Mouse (Mus musculus): ENCODE measurements around the gene Map1s. TPM values are rescaled to one million over a fixed set of nuclear protein-coding genes. Genes with fewer than 3 reads are reported as not detected.

Gene Map1s
- polyA plus RNA-seq, 1 experiment from 2014 or later = 26.0 TPM

DNA sequence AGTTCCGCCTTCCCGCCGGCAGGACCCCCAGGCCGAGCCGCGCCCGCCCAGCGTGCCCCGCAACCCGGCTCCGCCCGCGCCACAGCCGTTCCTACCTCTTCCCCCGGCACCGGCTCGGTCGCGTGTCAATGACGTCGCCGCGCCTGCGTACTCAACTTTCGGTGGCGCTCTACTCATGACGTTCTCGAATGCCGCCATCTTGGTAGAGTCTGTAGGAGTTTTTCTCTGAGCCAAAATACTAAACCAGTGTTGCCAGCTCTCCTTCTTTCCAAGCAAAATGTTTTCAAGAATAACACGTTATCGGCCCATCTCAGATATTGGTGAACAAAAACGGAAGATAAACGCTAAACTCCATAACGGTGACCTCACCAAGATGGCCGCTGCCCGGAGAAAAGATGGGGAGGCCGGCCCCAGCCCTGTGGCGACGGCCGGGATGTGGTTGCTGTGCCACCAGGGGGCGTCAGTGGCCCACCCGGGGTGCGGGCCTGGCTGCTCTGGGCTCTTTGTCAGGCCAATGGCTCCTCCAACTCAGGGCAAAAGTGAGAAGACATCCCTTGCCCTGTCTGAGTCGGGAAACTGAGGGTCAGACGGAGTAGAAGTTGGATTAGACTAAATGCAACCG lies 32.3 kb upstream of the Map1s start, which contains the start of gene Ccdc124:
Gene Ccdc124 (minus strand): TSS at position 572 of the 622 bp plus-strand sequence.
- H3K4me3 ChIP-seq (ENCODE audit: low read depth, low read length) = peak within 1 kb of the TSS; percentile 79
- peak within 1 kb of the TSS; percentile 89 for H3K4me2 ChIP-seq
- no peaks in the 10 kb centered on the region for H3K9me3 ChIP-seq (replicated peaks; ENCODE audit: control insufficient read depth, low read length)
- ATAC-seq (replicated peaks; ENCODE audit: insufficient number of reproducible peaks, low FRiP score, low TSS enrichment) = peak; percentile 80
- no peaks in the 10 kb centered on the region for H3K27me3 ChIP-seq (ENCODE audit: control insufficient read depth, insufficient read depth, low read length)
- 1% methylated on average over 43 of the region's 46 CpGs for WGBS (ENCODE audit: insufficient replicate concordance)
- no peaks in the 10 kb centered on the region for H3K36me3 ChIP-seq (ENCODE audit: control insufficient read depth, insufficient read depth, low read length)
- peak within 1 kb of the TSS; percentile 73 for H3K27ac ChIP-seq (ENCODE audit: low read depth, low read length)
- H3K9ac ChIP-seq (ENCODE audit: low read depth, low read length) = peak within 1 kb of the TSS; percentile 83
- peaks cover 12% of the 10 kb centered on the region for H3K4me1 ChIP-seq (ENCODE audit: control insufficient read depth, insufficient read depth, low read length)

DNA sequence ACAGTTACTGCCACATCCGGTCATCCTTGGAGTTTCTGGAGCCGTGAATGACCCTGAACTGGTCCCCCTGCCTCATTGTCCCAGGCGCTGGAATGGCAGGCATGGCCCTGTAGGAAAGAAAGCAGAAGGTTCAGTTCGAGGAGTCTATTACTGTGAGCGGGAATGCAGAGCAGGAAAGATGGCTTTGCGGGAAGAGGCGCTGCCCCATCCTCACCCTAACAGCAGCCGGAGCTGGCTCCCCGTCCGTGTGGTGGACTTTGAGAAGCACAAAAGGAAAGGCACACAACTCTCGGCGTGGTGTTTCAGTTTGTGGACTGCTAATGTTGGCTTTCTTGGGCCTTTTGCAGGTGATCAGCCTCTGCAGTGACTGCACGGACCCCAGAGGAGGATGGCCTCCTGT lies 31.3 kb upstream of the Map1s start:
- no peak overlapping the region for H3K27ac ChIP-seq (ENCODE audit: low read depth, low read length)
- H3K9ac ChIP-seq (ENCODE audit: low read depth, low read length) = no peak overlapping the region
- ATAC-seq (replicated peaks; ENCODE audit: insufficient number of reproducible peaks, low FRiP score, low TSS enrichment) = no peak
- no peak overlapping the region for H3K4me3 ChIP-seq (ENCODE audit: low read depth, low read length)
- no peaks in the 10 kb centered on the region for H3K36me3 ChIP-seq (ENCODE audit: control insufficient read depth, insufficient read depth, low read length)
- no peak overlapping the region for H3K4me2 ChIP-seq
- no peaks in the 10 kb centered on the region for H3K9me3 ChIP-seq (replicated peaks; ENCODE audit: control insufficient read depth, low read length)
- H3K27me3 ChIP-seq (ENCODE audit: control insufficient read depth, insufficient read depth, low read length) = no peaks in the 10 kb centered on the region
- WGBS (ENCODE audit: insufficient replicate concordance) = 86% methylated on average over 13 of the region's 13 CpGs
- peaks cover 3% of the 10 kb centered on the region; the same call in 1 of the 2 replicates for H3K4me1 ChIP-seq (ENCODE audit: control insufficient read depth, insufficient read depth, low read length)

DNA sequence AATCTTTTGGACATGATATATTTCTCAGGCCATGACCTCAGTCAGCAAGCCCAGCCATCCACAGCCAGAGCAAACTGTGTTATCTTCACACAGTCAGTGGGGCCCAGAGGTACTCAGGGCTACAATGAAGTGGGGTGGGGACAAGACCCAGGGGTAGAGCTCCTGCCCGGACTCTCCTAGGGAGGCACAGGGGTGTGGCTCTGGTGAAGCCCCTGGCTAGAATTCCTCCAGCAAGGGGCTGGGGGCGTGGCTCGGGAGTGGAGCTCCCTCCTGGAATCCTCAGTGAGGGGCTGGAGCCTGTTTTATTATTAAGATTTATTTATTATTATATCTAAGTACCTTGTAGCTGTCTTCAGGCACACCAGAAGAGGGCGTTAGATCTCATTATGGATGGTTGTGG lies 29.4 kb upstream of the Map1s start:
- no peaks in the 10 kb centered on the region for H3K27me3 ChIP-seq (ENCODE audit: control insufficient read depth, insufficient read depth, low read length)
- 52% methylated on average over 4 of the region's 4 CpGs for WGBS (ENCODE audit: insufficient replicate concordance)

DNA sequence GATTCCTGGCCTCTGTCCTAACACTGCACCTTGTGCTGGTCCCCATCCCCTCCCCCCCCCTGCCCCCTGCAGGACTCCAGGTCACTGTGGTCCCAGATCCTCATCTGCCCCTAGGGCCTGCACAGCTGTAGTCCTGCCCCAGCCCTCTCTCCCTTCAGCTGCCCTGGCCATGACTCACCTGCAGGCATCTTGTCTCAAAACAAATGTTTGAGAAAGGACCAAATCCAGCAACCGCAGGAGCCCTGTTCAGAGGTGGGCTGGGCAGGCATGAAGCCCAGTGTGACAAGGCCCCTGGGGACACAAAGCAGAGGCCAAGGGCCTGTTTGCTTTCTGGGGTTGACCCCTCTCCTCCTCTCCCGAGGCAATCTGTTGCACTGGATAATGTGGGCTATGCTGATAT lies 27.6 kb upstream of the Map1s start:
- Histone ChIP-seq H3K4me2 (no peak overlapping the region), H3K4me1 (ENCODE audit: control insufficient read depth, insufficient read depth, low read length) (peaks cover 6% of the 10 kb centered on the region; the same call in 1 of the 2 replicates), H3K36me3 (ENCODE audit: control insufficient read depth, insufficient read depth, low read length) (no peaks in the 10 kb centered on the region), H3K27me3 (ENCODE audit: control insufficient read depth, insufficient read depth, low read length) (no peaks in the 10 kb centered on the region), H3K9me3 (replicated peaks; ENCODE audit: control insufficient read depth, low read length) (no peaks in the 10 kb centered on the region), H3K27ac (ENCODE audit: low read depth, low read length) (no peak overlapping the region), H3K9ac (ENCODE audit: low read depth, low read length) (no peak overlapping the region), H3K4me3 (ENCODE audit: low read depth, low read length) (no peak overlapping the region)
- WGBS (ENCODE audit: insufficient replicate concordance) = 43% methylated on average over 2 of the region's 2 CpGs
- ATAC-seq (replicated peaks; ENCODE audit: insufficient number of reproducible peaks, low FRiP score, low TSS enrichment) = no peak

More for the DNA sequence above, 29.4 kb upstream of the Map1s start:
- ATAC-seq (replicated peaks; ENCODE audit: insufficient number of reproducible peaks, low FRiP score, low TSS enrichment) = no peak
- no peak overlapping the region for H3K27ac ChIP-seq (ENCODE audit: low read depth, low read length)
- no peak overlapping the region for H3K9ac ChIP-seq (ENCODE audit: low read depth, low read length)
- peaks cover 6% of the 10 kb centered on the region; the same call in 1 of the 2 replicates for H3K4me1 ChIP-seq (ENCODE audit: control insufficient read depth, insufficient read depth, low read length)
- H3K4me3 ChIP-seq (ENCODE audit: low read depth, low read length) = no peak overlapping the region
- H3K4me2 ChIP-seq = no peak overlapping the region
- no peaks in the 10 kb centered on the region for H3K9me3 ChIP-seq (replicated peaks; ENCODE audit: control insufficient read depth, low read length)
- no peaks in the 10 kb centered on the region for H3K36me3 ChIP-seq (ENCODE audit: control insufficient read depth, insufficient read depth, low read length)

DNA sequence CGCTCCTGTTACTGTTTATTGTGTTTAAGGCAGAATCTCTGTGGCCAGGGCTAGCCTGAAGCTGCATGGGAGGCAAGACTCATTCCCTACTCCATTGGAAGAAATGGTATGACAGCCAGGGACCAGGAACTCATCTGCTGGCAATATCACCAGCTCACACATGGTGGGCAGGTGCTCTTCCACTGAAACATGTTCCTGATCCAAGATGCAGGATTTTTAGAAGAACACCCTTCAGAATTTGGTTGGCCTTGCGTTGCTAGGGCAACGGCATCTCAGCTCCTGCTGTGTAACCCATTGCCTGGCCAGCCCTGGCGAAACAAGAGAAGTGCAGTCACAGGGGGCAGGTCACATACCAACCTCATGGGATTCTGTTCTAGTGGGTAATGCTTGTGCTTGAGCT lies 26.2 kb upstream of the Map1s start:
- Histone ChIP-seq H3K9ac (ENCODE audit: low read depth, low read length) (no peak overlapping the region), H3K4me2 (no peak overlapping the region), H3K4me1 (ENCODE audit: control insufficient read depth, insufficient read depth, low read length) (peaks cover 6% of the 10 kb centered on the region; the same call in 1 of the 2 replicates), H3K27ac (ENCODE audit: low read depth, low read length) (no peak overlapping the region), H3K9me3 (replicated peaks; ENCODE audit: control insufficient read depth, low read length) (no peaks in the 10 kb centered on the region), H3K36me3 (ENCODE audit: control insufficient read depth, insufficient read depth, low read length) (no peaks in the 10 kb centered on the region), H3K4me3 (ENCODE audit: low read depth, low read length) (no peak overlapping the region), H3K27me3 (ENCODE audit: control insufficient read depth, insufficient read depth, low read length) (no peaks in the 10 kb centered on the region)
- 55% methylated on average over 4 of the region's 4 CpGs for WGBS (ENCODE audit: insufficient replicate concordance)
- ATAC-seq (replicated peaks; ENCODE audit: insufficient number of reproducible peaks, low FRiP score, low TSS enrichment) = no peak

DNA sequence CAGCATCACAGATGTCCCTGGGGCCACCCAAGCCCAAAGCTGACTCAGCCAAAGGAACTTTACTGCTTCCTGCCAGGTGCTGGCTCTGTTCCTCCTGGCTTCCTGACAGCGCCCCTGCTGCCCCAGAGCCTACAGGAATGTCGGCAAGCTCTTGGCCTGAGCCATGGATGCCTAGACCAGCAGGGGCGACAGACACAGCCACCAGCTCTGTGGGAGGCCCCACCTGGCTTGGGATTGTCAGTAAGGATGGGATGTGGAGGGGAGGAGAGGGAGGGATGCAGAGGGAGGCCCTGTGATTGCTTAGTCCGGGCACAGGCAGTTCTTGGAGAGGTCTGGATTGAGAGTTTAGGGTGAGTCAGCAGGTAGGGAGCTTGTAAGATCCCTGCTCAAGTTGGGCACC lies 25.6 kb upstream of the Map1s start:
- ATAC-seq (replicated peaks; ENCODE audit: insufficient number of reproducible peaks, low FRiP score, low TSS enrichment) = no peak
- Histone ChIP-seq H3K27me3 (ENCODE audit: control insufficient read depth, insufficient read depth, low read length) (no peaks in the 10 kb centered on the region), H3K4me2 (no peak overlapping the region), H3K9ac (ENCODE audit: low read depth, low read length) (no peak overlapping the region; the same call in 1 of the 2 replicates), H3K4me1 (ENCODE audit: control insufficient read depth, insufficient read depth, low read length) (peaks cover 6% of the 10 kb centered on the region; the same call in 1 of the 2 replicates), H3K4me3 (ENCODE audit: low read depth, low read length) (no peak overlapping the region), H3K27ac (ENCODE audit: low read depth, low read length) (no peak overlapping the region), H3K9me3 (replicated peaks; ENCODE audit: control insufficient read depth, low read length) (no peaks in the 10 kb centered on the region), H3K36me3 (ENCODE audit: control insufficient read depth, insufficient read depth, low read length) (no peaks in the 10 kb centered on the region)
- WGBS (ENCODE audit: insufficient replicate concordance) = 4% methylated on average over 4 of the region's 4 CpGs

DNA sequence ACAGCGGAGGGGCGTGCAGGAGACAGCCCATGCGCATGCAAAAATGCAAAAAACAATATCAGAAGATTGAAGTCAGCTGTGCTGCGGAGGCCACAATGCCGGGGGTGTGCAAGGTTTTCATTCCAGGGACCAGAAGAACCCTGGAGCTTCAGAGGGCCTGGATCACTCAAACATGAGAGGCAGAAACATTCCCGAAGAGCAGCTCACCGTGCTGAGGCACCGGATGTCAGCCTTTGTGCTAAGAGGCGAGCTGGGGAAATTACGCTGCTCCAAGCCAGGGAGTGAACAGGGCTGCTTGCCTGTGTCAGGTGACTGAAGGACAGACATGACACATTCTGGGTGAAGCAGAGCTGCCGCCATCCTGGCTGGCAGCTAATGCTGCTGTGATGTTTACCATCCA lies 25.2 kb upstream of the Map1s start:
- Histone ChIP-seq H3K36me3 (ENCODE audit: control insufficient read depth, insufficient read depth, low read length) (no peaks in the 10 kb centered on the region), H3K9ac (ENCODE audit: low read depth, low read length) (peak overlapping the region; percentile 28), H3K4me3 (ENCODE audit: low read depth, low read length) (no peak overlapping the region), H3K4me1 (ENCODE audit: control insufficient read depth, insufficient read depth, low read length) (peaks cover 6% of the 10 kb centered on the region; the same call in 1 of the 2 replicates), H3K27me3 (ENCODE audit: control insufficient read depth, insufficient read depth, low read length) (no peaks in the 10 kb centered on the region), H3K4me2 (no peak overlapping the region; the same call in 1 of the 2 replicates), H3K9me3 (replicated peaks; ENCODE audit: control insufficient read depth, low read length) (no peaks in the 10 kb centered on the region), H3K27ac (ENCODE audit: low read depth, low read length) (no peak overlapping the region)
- no peak for ATAC-seq (replicated peaks; ENCODE audit: insufficient number of reproducible peaks, low FRiP score, low TSS enrichment)
- 15% methylated on average over 11 of the region's 11 CpGs for WGBS (ENCODE audit: insufficient replicate concordance)

DNA sequence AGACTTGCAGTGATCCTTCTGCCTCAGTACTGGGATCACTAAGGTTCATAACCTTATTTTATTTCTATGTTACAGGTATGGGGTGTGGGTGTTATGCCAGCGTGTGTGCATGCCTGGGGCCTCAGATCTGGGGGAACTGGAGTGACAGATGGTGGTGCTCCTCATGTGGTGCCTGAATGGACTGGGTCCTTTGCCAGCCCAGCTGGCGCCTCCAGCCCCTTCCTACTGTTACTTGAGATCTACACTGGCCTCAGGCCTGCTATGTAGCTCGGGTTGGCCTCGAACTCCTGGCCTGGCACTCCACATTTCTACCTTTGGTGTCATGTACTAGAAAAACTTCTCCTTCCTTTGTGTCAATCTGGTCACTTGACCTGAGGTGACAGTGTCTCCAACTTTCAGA lies 21.5 kb upstream of the Map1s start:
- WGBS (ENCODE audit: insufficient replicate concordance) = 84% methylated on average over 4 of the region's 4 CpGs
- Histone ChIP-seq H3K9me3 (replicated peaks; ENCODE audit: control insufficient read depth, low read length) (no peaks in the 10 kb centered on the region), H3K27me3 (ENCODE audit: control insufficient read depth, insufficient read depth, low read length) (0 out of 2 replicates have a peak, but pooled peaks cover 10% of the 10 kb centered on the region), H3K9ac (ENCODE audit: low read depth, low read length) (no peak overlapping the region), H3K4me3 (ENCODE audit: low read depth, low read length) (no peak overlapping the region), H3K36me3 (ENCODE audit: control insufficient read depth, insufficient read depth, low read length) (no peaks in the 10 kb centered on the region), H3K27ac (ENCODE audit: low read depth, low read length) (no peak overlapping the region), H3K4me2 (no peak overlapping the region), H3K4me1 (ENCODE audit: control insufficient read depth, insufficient read depth, low read length) (peaks cover 6% of the 10 kb centered on the region; the same call in 1 of the 2 replicates)
- ATAC-seq (replicated peaks; ENCODE audit: insufficient number of reproducible peaks, low FRiP score, low TSS enrichment) = no peak

DNA sequence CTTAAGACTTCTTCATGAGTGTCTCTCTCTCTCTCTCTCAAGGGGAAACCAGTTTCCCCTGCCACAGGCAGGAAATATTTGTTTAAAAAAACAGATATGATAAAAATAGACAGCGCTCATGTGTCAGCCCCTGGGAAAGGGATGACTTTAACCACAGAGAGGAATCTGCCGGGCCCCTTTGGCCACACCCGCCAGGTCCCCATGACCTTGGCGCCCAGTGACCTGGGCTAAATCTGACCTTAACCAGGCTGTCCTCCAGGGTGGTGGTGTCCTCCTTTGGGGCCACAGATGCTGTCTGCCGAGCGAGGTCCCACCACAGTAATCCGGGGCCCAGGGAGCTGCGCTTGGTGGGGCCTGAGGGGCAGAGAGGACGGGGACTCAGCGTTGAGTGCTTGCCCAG lies 21.0 kb upstream of the Map1s start:
- Histone ChIP-seq H3K4me1 (ENCODE audit: control insufficient read depth, insufficient read depth, low read length) (peaks cover 6% of the 10 kb centered on the region; the same call in 1 of the 2 replicates), H3K9me3 (replicated peaks; ENCODE audit: control insufficient read depth, low read length) (no peaks in the 10 kb centered on the region), H3K27me3 (ENCODE audit: control insufficient read depth, insufficient read depth, low read length) (0 out of 2 replicates have a peak, but pooled peaks cover 13% of the 10 kb centered on the region), H3K27ac (ENCODE audit: low read depth, low read length) (no peak overlapping the region), H3K4me3 (ENCODE audit: low read depth, low read length) (no peak overlapping the region), H3K36me3 (ENCODE audit: control insufficient read depth, insufficient read depth, low read length) (no peaks in the 10 kb centered on the region), H3K9ac (ENCODE audit: low read depth, low read length) (no peak overlapping the region), H3K4me2 (no peak overlapping the region)
- WGBS (ENCODE audit: insufficient replicate concordance) = 71% methylated on average over 10 of the region's 10 CpGs
- ATAC-seq (replicated peaks; ENCODE audit: insufficient number of reproducible peaks, low FRiP score, low TSS enrichment) = no peak
